Mouse (Mus musculus) liver, embryonic 13.5 days (tissue): ENCODE measurements around the gene Sept3. TPM values are rescaled to one million over a fixed set of nuclear protein-coding genes. Genes with fewer than 3 reads are reported as not detected.
A peak's percentile ranks its signal among the peaks of the same experiment; 100 is the strongest.

Experiments used
- ATAC-seq: fragments of 200-750 bp; cut with Nextera tagmentation; 2 replicates; pipeline ENCODE4 v1.8.0; 2017; ENCODE audit warnings: low read depth, mild to moderate bottlenecking, moderate number of reproducible peaks, moderate library complexity
- DNase-seq: peaks from one replicate; pipeline ENCODE4 v3.0.0; 2022
- H3K27ac ChIP-seq: fragments of 300-500 bp; sonication (generic); 2 replicates; pipeline ENCODE4 v1.5.1; 2015; ENCODE audit warnings: moderate library complexity, mild to moderate bottlenecking, inconsistent platforms
- H3K27me3 ChIP-seq: fragments of 300-500 bp; sonication (generic); 2 replicates; pipeline ENCODE4 v1.6.1; 2015; ENCODE audit warnings: mild to moderate bottlenecking, inconsistent platforms
- H3K36me3 ChIP-seq: fragments of 300-500 bp; sonication (generic); 2 replicates; pipeline ENCODE4 v1.6.1; 2015; ENCODE audit warnings: mild to moderate bottlenecking, inconsistent platforms
- H3K4me1 ChIP-seq: fragments of 300-500 bp; sonication (generic); replicated peaks from 2 replicates; pipeline ENCODE4 v1.6.1; 2015; ENCODE audit warnings: inconsistent platforms
- H3K4me2 ChIP-seq: fragments of 300-500 bp; sonication (generic); 2 replicates; pipeline ENCODE4 v1.6.1; 2015; ENCODE audit warnings: inconsistent platforms, mild to moderate bottlenecking, moderate library complexity
- H3K4me3 ChIP-seq: fragments of 300-500 bp; sonication (generic); replicated peaks from 2 replicates; pipeline ENCODE4 v1.5.1; 2015; ENCODE audit warnings: mild to moderate bottlenecking, inconsistent platforms
- H3K9ac ChIP-seq: fragments of 300-500 bp; sonication (generic); 2 replicates; pipeline ENCODE4 v1.6.1; 2015; ENCODE audit warnings: mild to moderate bottlenecking, inconsistent platforms
- H3K9me3 ChIP-seq: fragments of 300-500 bp; sonication (generic); replicated peaks from 2 replicates; pipeline ENCODE4 v1.6.1; 2016; ENCODE audit warnings: inconsistent platforms
- WGBS: fragments of 180-500 bp; shearing (Covaris S2); methylation state at CpG from one replicate; pipeline ENCODE4 v1.1.7; 2015; ENCODE audit not compliant: insufficient replicate concordance; 5-methylcytosine and 5-hydroxymethylcytosine counted together
- polyA plus RNA-seq: library from polyadenylated mRNA; unstranded; fragments of >200 nt; fragmentation: Nextera tagmentation; extraction: Ambion mirVana; gene quantifications from 2 replicates; pipeline ENCODE4 v1.2.1, GENCODE M21; 2015

The Sept3 gene
- polyA plus RNA-seq: 0.36 and 0.84 TPM in 2 replicates

DNA sequence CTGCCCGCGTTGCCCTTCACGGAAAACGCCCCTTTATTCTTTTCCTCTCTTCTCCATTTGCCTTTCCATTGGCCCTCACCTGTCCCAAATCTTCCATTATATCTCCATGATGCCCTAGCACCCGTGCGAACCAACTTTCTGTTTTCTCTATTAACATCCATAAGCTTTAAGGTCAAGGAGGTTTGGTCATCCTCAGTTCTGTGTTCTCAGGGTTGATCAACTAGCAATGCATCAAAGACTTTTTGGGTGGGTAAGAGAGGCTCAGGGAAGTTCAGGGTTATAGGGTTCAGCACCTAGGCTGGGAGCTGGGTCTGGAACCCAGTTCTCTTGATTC lies at the start of gene Sept3:
Sept3 (plus strand) TSS at position 301 of the 334 bp plus-strand sequence.
- ATAC-seq (no peak), DNase-seq (no peak)
- H3K27ac ChIP-seq: no peak within 1 kb of the TSS
- peak within 1 kb of the TSS; percentile 67 for H3K4me2 ChIP-seq
- H3K36me3 ChIP-seq: no peaks in the 10 kb centered on the region
- peaks cover 72% of the 10 kb centered on the region for H3K27me3 ChIP-seq
- H3K4me1 ChIP-seq: peaks cover 18% of the 10 kb centered on the region
- H3K4me3 ChIP-seq: peak within 1 kb of the TSS; percentile 51
- H3K9me3 ChIP-seq: no peaks in the 10 kb centered on the region
- WGBS: 30% methylated on average over 6 of the region's 6 CpGs
- H3K9ac ChIP-seq: no peak within 1 kb of the TSS

DNA sequence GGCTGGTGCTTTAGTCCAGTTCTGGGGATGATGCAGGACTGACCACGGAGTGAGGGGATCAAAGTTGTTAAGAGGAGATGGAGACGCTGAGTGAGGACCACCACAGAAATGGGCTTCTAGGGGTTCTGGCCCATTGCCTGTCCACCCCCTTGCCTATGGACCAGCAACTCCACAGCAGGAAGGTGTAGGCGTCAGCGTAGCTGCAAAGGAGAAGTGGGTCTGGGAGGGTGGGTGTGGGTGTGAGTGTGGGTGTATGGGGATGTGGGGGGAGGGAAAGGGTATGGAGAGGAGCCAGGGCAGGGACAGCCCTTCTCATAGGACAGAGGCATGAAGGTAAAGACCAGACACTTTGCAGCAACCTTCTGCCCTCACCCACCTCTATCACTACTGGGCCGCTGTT lies 48.9 kb upstream of the Sept3 start:
- no peaks in the 10 kb centered on the region for H3K9me3 ChIP-seq
- no peak for DNase-seq
- no peak overlapping the region; the same call in 1 of the 2 replicates for H3K27ac ChIP-seq
- no peak for ATAC-seq
- no peak overlapping the region for H3K4me2 ChIP-seq
- H3K4me3 ChIP-seq: no peak overlapping the region
- peaks cover 64% of the 10 kb centered on the region for H3K4me1 ChIP-seq
- H3K9ac ChIP-seq: no peak overlapping the region
- 65% methylated on average over 5 of the region's 5 CpGs for WGBS
- H3K36me3 ChIP-seq: no peaks in the 10 kb centered on the region
- H3K27me3 ChIP-seq: peaks cover 56% of the 10 kb centered on the region

DNA sequence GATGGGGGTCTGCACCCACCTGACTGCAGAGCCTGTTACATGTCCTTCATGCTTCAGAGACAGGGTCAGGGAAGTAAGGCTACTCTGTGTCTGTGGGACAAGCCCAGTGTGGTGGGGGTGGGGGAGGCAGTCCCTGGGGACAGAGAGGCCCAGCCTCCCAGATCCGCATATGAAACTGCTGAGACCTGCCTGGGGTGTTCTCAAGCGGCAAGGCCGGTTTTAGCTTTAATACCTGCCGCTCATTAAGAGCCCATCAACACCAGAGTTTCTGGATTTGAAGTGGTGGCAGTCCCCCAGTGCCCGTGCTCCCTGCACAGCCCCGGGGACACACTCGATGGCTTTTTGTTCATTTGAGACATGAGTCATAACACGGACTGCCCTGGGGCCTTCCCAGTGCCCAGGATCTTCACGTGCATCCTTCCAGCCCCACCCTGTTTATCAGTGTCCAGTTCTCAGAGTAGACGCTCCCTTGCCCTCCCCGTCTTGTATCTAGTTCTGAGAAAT lies 45.1 kb upstream of the Sept3 start:
- no peaks in the 10 kb centered on the region for H3K9me3 ChIP-seq
- peaks cover 11% of the 10 kb centered on the region for H3K36me3 ChIP-seq
- DNase-seq (peak; percentile 74), ATAC-seq (peak; percentile 98)
- H3K27ac ChIP-seq: peak overlapping the region; percentile 93
- peaks cover 60% of the 10 kb centered on the region for H3K4me1 ChIP-seq
- H3K9ac ChIP-seq: peak overlapping the region; percentile 67
- peaks cover 19% of the 10 kb centered on the region for H3K27me3 ChIP-seq
- 40% methylated on average over 11 of the region's 11 CpGs for WGBS
- peak overlapping the region; percentile 24 for H3K4me3 ChIP-seq
- H3K4me2 ChIP-seq: peak overlapping the region; percentile 65

DNA sequence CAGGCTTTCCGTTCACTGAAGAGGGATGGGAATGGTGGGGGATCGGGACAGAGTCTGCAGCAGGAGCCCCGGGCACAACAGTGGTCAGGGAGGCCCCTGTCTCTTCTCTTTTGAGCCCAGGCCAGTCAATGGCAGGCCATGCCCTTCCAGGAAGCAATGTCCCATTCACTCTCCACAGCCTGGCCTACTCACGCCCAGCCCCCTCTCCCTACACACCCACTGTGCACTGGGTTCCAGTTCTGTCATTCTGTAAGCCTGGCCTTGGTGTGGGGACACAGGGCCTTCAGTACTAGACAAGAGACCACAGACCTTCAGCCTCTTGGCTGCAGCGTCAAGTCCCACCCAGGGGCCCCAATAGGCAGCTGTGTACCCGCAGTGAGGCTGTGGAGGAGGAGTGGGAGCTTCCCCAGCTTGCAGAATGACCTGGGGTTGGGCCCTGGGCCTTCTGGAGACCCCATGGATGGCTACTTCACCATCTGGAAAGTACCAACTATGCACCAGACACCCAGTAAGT lies 44.5 kb upstream of the Sept3 start:
- H3K4me1 ChIP-seq: peaks cover 54% of the 10 kb centered on the region
- H3K27me3 ChIP-seq: peaks cover 14% of the 10 kb centered on the region
- H3K36me3 ChIP-seq: peaks cover 11% of the 10 kb centered on the region
- peak overlapping the region; percentile 65 for H3K4me2 ChIP-seq
- no peak for DNase-seq
- ATAC-seq: peak; percentile 68
- WGBS: 47% methylated on average over 6 of the region's 6 CpGs
- peak overlapping the region; percentile 93 for H3K27ac ChIP-seq
- no peaks in the 10 kb centered on the region for H3K9me3 ChIP-seq
- peak overlapping the region; percentile 75 for H3K9ac ChIP-seq
- H3K4me3 ChIP-seq: peak overlapping the region; percentile 24

DNA sequence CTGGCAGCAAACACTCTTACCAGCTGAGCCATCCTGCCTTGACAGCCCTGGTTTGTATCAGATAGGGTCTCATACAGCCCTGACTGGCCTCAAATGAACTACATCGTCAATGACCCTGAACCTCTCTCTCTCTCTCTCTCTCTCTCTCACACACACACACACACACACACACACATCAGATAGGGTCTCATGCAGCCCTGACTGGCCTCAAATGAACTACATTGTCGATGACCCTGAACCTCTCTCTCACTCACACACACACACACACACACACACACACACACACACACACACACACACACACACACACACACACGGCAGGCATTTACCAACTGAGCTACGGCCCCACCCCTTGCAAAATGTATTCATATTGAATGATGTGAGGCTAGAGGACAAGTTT lies 43.6 kb upstream of the Sept3 start:
- no peak overlapping the region for H3K4me2 ChIP-seq
- peak overlapping the region; percentile 93 for H3K27ac ChIP-seq
- H3K4me3 ChIP-seq: no peak overlapping the region
- H3K9ac ChIP-seq: peak overlapping the region; percentile 75; the same call in 1 of the 2 replicates
- H3K9me3 ChIP-seq: no peaks in the 10 kb centered on the region
- DNase-seq (no peak), ATAC-seq (no peak)
- 69% methylated on average over 4 of the region's 4 CpGs for whole genome bisulfite sequencing
- peaks cover 54% of the 10 kb centered on the region for H3K4me1 ChIP-seq
- H3K36me3 ChIP-seq: peaks cover 11% of the 10 kb centered on the region
- peaks cover 4% of the 10 kb centered on the region for H3K27me3 ChIP-seq

DNA sequence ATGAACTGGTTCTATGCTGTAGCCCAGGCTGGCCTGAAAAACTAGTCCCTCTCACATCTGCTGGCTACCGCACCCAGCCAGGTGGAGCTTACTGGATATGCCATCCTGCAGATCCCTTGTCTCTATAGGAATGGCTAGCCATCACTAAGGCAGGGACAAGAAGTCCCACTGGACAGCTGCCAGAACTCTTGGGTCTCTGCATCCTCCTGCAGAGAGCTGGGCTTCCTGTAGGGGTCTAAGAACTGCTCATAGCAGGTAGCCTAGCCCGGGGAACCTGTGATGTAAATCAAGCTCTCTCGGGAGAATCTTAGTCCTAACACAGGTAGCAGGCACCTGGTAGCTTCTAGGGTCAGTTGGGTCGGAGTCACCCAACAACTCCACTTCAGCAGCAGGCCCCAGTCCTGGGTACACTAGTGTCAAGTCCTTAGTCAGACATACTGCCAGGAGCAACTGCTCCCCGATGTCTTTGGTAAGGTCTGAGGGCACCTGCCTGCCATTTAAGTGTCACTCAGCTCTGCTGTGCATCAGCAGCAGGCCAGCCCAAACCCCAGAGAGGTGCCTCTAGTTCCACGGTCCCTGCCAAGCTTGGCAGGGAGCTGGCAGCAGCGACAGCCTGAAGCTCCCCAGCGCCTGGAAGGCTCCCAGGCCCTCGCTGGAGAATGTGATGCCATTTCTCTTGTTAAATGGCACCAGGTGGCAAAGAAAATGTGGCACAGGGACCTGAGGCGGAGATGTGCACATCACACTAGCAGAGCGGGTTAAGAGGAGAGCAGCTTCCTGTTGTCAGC lies 42.9 kb upstream of the Sept3 start:
- Histone ChIP-seq H3K9me3 (no peaks in the 10 kb centered on the region), H3K4me3 (no peak overlapping the region), H3K27me3 (peaks cover 2% of the 10 kb centered on the region; the same call in 1 of the 2 replicates), H3K4me1 (peaks cover 54% of the 10 kb centered on the region), H3K27ac (peak overlapping the region; percentile 93), H3K9ac (0 out of 2 replicates have a peak overlapping the region, but pooled peaks have one; percentile 13), H3K4me2 (no peak overlapping the region), H3K36me3 (peaks cover 11% of the 10 kb centered on the region)
- no peak for ATAC-seq
- no peak for DNase-seq
- WGBS: 71% methylated on average over 11 of the region's 11 CpGs

DNA sequence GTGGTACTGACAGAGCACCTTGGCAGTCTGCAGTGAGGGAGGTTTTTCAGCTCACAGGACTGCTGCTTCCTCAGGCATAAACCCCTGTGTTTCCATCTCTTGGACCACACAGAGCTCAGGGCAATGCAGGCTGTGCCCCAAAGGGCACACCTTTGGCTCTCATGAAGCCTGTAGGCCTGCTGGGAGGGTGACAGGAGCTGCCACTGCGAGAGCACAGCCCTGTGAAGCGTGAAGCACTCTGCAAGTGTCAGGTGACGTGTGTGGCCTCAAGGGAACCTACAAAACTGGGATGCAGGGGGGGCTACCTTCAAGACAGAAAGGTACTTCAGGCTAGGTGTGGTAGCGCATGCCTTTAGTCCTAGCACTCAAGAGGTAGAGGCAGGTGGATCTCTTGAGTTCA lies 42.0 kb upstream of the Sept3 start:
- no peak for ATAC-seq
- Histone ChIP-seq H3K4me2 (no peak overlapping the region), H3K4me1 (peaks cover 49% of the 10 kb centered on the region), H3K27me3 (peaks cover 2% of the 10 kb centered on the region; the same call in 1 of the 2 replicates), H3K27ac (peak overlapping the region; percentile 45; the same call in 1 of the 2 replicates), H3K4me3 (no peak overlapping the region), H3K36me3 (peaks cover 12% of the 10 kb centered on the region), H3K9me3 (no peaks in the 10 kb centered on the region), H3K9ac (0 out of 2 replicates have a peak overlapping the region, but pooled peaks have one; percentile 15)
- WGBS: 79% methylated on average over 4 of the region's 4 CpGs
- no peak for DNase-seq

DNA sequence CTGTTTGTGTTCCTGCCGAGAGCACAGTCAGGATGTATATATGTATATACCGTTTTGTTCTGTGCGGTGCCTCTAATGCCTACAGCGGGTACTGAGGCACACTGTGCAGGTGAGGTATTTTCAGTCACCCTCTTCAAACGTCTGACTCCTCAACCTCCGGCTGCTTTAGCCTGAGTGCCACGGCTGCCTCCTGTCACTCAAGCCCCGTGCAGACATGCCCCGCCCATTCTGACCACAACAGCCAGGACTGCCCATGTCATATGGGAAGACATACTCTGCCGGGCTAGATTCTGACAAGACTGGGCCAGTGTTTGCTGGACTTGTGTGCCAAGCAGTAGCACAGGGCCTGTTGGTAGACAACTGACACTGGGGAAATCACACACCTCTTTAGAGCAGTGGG lies 39.0 kb upstream of the Sept3 start:
- ATAC-seq: peak; percentile 39; the same call in 1 of the 2 replicates
- peaks cover 31% of the 10 kb centered on the region for H3K36me3 ChIP-seq

DNA sequence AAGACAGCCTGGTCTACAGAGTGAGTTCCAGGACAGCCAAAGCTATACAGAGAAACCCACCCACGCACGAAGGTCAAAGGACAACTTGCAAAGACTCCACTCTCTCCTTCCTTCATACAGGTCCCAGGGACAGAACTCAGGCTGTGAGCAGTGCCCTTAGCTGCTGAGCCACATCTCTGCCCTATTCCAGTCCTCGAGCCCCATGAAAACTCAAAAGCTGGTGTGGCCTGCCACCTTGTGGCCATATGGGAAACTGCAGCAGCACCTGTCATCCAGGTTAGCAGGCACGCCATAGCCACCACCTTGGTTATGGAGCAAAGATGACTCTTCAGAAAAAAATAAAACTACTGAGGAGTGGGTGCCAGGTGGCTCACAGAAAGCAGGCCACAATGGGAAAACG lies 38.1 kb upstream of the Sept3 start:
- WGBS: 28% methylated on average over 5 of the region's 5 CpGs
- H3K9me3 ChIP-seq: no peaks in the 10 kb centered on the region
- no peak overlapping the region for H3K4me2 ChIP-seq
- no peak overlapping the region for H3K4me3 ChIP-seq
- H3K27ac ChIP-seq: no peak overlapping the region
- DNase-seq (peak; percentile 74), ATAC-seq (peak; percentile 53)
- no peak overlapping the region for H3K9ac ChIP-seq
- H3K36me3 ChIP-seq: peaks cover 40% of the 10 kb centered on the region
- H3K4me1 ChIP-seq: peaks cover 23% of the 10 kb centered on the region
- H3K27me3 ChIP-seq: no peaks in the 10 kb centered on the region

More for the DNA sequence above, 39.0 kb upstream of the Sept3 start:
- Histone ChIP-seq H3K9ac (no peak overlapping the region), H3K27ac (no peak overlapping the region), H3K9me3 (no peaks in the 10 kb centered on the region), H3K4me1 (peaks cover 25% of the 10 kb centered on the region), H3K27me3 (no peaks in the 10 kb centered on the region), H3K4me3 (no peak overlapping the region), H3K4me2 (no peak overlapping the region)
- 48% methylated on average over 10 of the region's 10 CpGs for WGBS
- DNase-seq: peak; percentile 54

DNA sequence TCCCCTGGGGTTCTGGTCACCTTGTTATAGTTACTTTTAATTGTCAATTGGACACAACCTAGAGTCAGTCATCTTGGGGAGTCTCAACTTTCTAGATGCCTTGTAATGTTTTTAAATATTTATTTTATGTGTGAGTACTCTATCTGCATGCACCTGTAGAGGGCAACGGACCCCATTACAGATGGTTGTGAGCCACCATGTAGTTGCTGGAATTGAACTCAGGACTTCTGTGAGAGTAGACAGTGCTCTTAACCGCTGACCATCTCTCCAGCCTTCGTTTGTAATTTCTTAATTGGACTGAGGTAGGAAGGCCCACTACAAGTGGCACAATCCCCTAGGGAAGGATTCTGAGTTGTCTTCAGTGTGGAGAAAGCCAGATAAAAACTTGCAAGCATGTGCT lies 31.4 kb upstream of the Sept3 start:
- Histone ChIP-seq H3K4me1 (peaks cover 31% of the 10 kb centered on the region), H3K9ac (peak overlapping the region; percentile 80), H3K4me3 (peak overlapping the region; percentile 73), H3K27me3 (no peaks in the 10 kb centered on the region), H3K36me3 (peaks cover 23% of the 10 kb centered on the region), H3K27ac (peak overlapping the region; percentile 88), H3K4me2 (peak overlapping the region; percentile 94), H3K9me3 (no peaks in the 10 kb centered on the region)
- WGBS: 65% methylated on average over 3 of the region's 3 CpGs
- ATAC-seq (no peak), DNase-seq (no peak)

DNA sequence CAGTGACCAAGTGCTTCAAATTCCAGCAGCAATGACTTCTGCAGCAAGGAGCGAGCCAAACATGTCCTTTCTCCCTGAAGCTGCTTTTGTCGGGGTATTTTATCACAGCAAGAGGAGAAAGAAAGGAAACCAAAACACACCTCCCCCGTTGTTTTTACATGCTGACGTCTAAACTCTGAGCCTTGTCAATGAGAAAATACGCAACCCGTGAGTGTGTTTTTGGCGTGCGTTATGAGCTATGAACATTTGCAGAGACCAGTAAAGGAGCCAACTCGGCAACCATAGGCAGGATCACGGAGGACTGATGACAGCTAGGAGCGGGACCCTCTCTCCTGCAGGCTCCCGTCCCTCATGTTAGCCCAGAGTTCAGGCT lies 31.0 kb upstream of the Sept3 start:
- H3K9me3 ChIP-seq: no peaks in the 10 kb centered on the region
- 6% methylated on average over 12 of the region's 12 CpGs for WGBS
- peak overlapping the region; percentile 94 for H3K4me2 ChIP-seq
- H3K9ac ChIP-seq: peak overlapping the region; percentile 80
- H3K27me3 ChIP-seq: no peaks in the 10 kb centered on the region
- peaks cover 31% of the 10 kb centered on the region for H3K4me1 ChIP-seq
- peak overlapping the region; percentile 73 for H3K4me3 ChIP-seq
- DNase-seq (no peak), ATAC-seq (no peak)
- peaks cover 19% of the 10 kb centered on the region for H3K36me3 ChIP-seq
- H3K27ac ChIP-seq: peak overlapping the region; percentile 88
